ENCODE assay signal across 8 mouse cellular contexts in genomic region chr19:57328792-57329191, GRCm38 (mm10). TPM values are rescaled to one million over a fixed set of nuclear protein-coding genes. Genes with fewer than 3 reads are reported as not detected.
DNase-seq lines count a peak whose midpoint lies in the region.

No protein-coding gene starts in this region.

- intact Hi-C loops in heart, postnatal 25 days (cut with DNase I): loop anchor here (1.0 to 10.0 kb wide), 3 partner anchors 190 to 404 kb away; no protein-coding TSS in a partner anchor
- intact Hi-C loops in heart, postnatal 10 days (cut with DNase I): loop anchor here (1.0 to 5.0 kb wide), 5 partner anchors 26 to 314 kb away; no protein-coding TSS in a partner anchor

- DNase-seq in heart, adult 8-10 months (ENCODE audit: low spot score): peak; percentile 68
- no peak for DNase-seq in heart, postnatal 25 days (ENCODE audit: low spot score)
- DNase-seq in urinary bladder, adult 18-20 months (ENCODE audit: low spot score in 2 of 2): peak; percentile 10 to 17
- DNase-seq in urinary bladder, postnatal 4 days (ENCODE audit: low spot score in 2 of 2): no peak
- peak; percentile 30 for DNase-seq in c-Kit-positive CD71-positive TER-119-negative erythroid progenitor cells, embryonic 14.5 days (ENCODE audit: low read depth)
- peak; percentile 57 to 79 for DNase-seq in heart, postnatal 10 days
- peak; percentile 64 for DNase-seq in lung, postnatal 25 days (ENCODE audit: low spot score)
- DNase-seq in right cerebral cortex, postnatal 25 days: no peak

RNA-seq across cellular contexts. Expression of gene Ablim1, which starts 14.1 kb away (rescaled TPM):
- 100 to 1,000 TPM; 450 to 472 (median 462) TPM for total RNA-seq in heart, adult 8-10 months (2022)
- total RNA-seq in heart, postnatal 25 days (2021): 100 to 1,000 TPM; 417 to 451 TPM
- 100 to 1,000 TPM; 397 to 585 TPM for total RNA-seq in heart, postnatal 10 days (2021)

RNA-seq across cellular contexts. Expression of gene Fam160b1, which starts 31.7 kb away (rescaled TPM):
- total RNA-seq in heart, adult 8-10 months (2022): 10 to 100 TPM in 3 of 4 experiments, 1 to 10 TPM in 1; 9.8 to 11.6 (median 10.8) TPM
- total RNA-seq in heart, postnatal 25 days (2021): 10 to 100 TPM in 1 of 2 experiments, 1 to 10 TPM in 1; 9.9 to 12.4 TPM
- total RNA-seq in heart, postnatal 10 days (2021): 10 to 100 TPM; 18.3 to 18.5 TPM

Comparison
In these comparisons a context has a peak if more than half of its experiments do, and no peak if none do; other contexts are left out.
1. DNase-seq: peak in heart, adult 8-10 months (single experiment), urinary bladder, adult 18-20 months (2 of 2), c-Kit-positive CD71-positive TER-119-negative erythroid progenitor cells, embryonic 14.5 days (single experiment), heart, postnatal 10 days (2 of 2) and lung, postnatal 25 days (single experiment); none in heart, postnatal 25 days (single experiment), urinary bladder, postnatal 4 days (0 of 2) and right cerebral cortex, postnatal 25 days (single experiment).